Mouse (Mus musculus) left cerebral cortex, postnatal 36 days (tissue): Measurements from ENCODE around the gene Ccdc138. TPM values are rescaled to one million over a fixed set of nuclear protein-coding genes. Genes with fewer than 3 reads are reported as not detected.
"Not testable (repeated sequence)": the region's sequence is repeated elsewhere in the genome, so short reads cannot be mapped to it uniquely, and the experiment has no call there.

Source experiments
- DNase-seq, 2 experiments: peaks; one replicate each; pipeline ENCODE4 v3.0.0; 2021 to 2022; ENCODE audit warnings: low spot score in 2 of 2, mixed read lengths in 1 of 2
- intact Hi-C: fragments of 180-260 bp; cut with DNase I; formaldehyde crosslinking; loops from one replicate; pipeline ENCODE4 v1.15.1; 2025
- total RNA-seq, 2 experiments: library from RNA; stranded (reverse); gene quantifications; 2 replicates each; pipeline ENCODE4 v1.2.3; 2021

Ccdc138 gene
- total RNA-seq = 1 to 10 TPM; 3.8 to 4.3 TPM

- intact Hi-C loops = no loop called here
- peak; percentile 92 to 93 for DNase-seq
Observed at GRCm38 (mm10) chr10:58497320-58498284, at the start of gene Ccdc138. TSS of gene Ccdc138 (plus strand) at chr10:58497948.

- intact Hi-C loops = no loop called here
Observed at GRCm38 (mm10) chr10:58451575-58451974, 46.2 kb upstream of the Ccdc138 start.

GRCm38 (mm10) chr10:58452185-58452584 is 45.6 kb upstream of the Ccdc138 start:
- intact Hi-C loops = no loop called here
- no peak for DNase-seq

More at GRCm38 (mm10) chr10:58451575-58451974, 46.2 kb upstream of the Ccdc138 start:
- no peak for DNase-seq

GRCm38 (mm10) chr10:58459896-58460295 is 37.9 kb upstream of the Ccdc138 start:
- intact Hi-C loops = loop anchor here (10.0 kb wide), 1 partner anchor 185 kb away; no protein-coding TSS in a partner anchor
- DNase-seq = no peak

GRCm38 (mm10) chr10:58477086-58477755 is 20.5 kb upstream of the Ccdc138 start:
- DNase-seq = no peak
- intact Hi-C loops = no loop called here

GRCm38 (mm10) chr10:58478071-58478578 is 19.6 kb upstream of the Ccdc138 start:
- no peak for DNase-seq
- intact Hi-C loops = no loop called here

- intact Hi-C loops = no loop called here
- no peak for DNase-seq
Observed at GRCm38 (mm10) chr10:58479954-58480490, 17.7 kb upstream of the Ccdc138 start.

GRCm38 (mm10) chr10:58491031-58491430 is 6.7 kb upstream of the Ccdc138 start:
- intact Hi-C loops = no loop called here
- DNase-seq = no peak

- intact Hi-C loops = no loop called here
- DNase-seq = no peak
Observed at GRCm38 (mm10) chr10:58495637-58496036, 2.1 kb upstream of the Ccdc138 start.

- DNase-seq = no peak
- intact Hi-C loops = no loop called here
Observed at GRCm38 (mm10) chr10:58496732-58497131, 1.0 kb upstream of the Ccdc138 start.

- DNase-seq = no peak
- intact Hi-C loops = no loop called here
Observed at GRCm38 (mm10) chr10:58498516-58498915, 768 bp downstream of the Ccdc138 start.

GRCm38 (mm10) chr10:58529358-58529757 is 31.6 kb downstream of the Ccdc138 start:
- intact Hi-C loops = no loop called here
- DNase-seq = no peak

GRCm38 (mm10) chr10:58530896-58531790 is 33.4 kb downstream of the Ccdc138 start:
- no peak for DNase-seq
- intact Hi-C loops = no loop called here

GRCm38 (mm10) chr10:58532177-58532576 is 34.4 kb downstream of the Ccdc138 start:
- DNase-seq = no peak
- intact Hi-C loops = no loop called here

GRCm38 (mm10) chr10:58536276-58536675 is 38.5 kb downstream of the Ccdc138 start:
- intact Hi-C loops, DNase-seq: not testable (repeated sequence)

GRCm38 (mm10) chr10:58540613-58541012 is 42.9 kb downstream of the Ccdc138 start:
- intact Hi-C loops = no loop called here
- DNase-seq = no peak

- no peak for DNase-seq
- intact Hi-C loops = no loop called here
Observed at GRCm38 (mm10) chr10:58548739-58549138, 51.0 kb downstream of the Ccdc138 start.

GRCm38 (mm10) chr10:58554693-58555387 is 57.1 kb downstream of the Ccdc138 start:
- intact Hi-C loops = no loop called here
- no peak for DNase-seq

- DNase-seq = peak; percentile 15 to 37
- intact Hi-C loops = no loop called here
Observed at GRCm38 (mm10) chr10:58559098-58559497, 61.4 kb downstream of the Ccdc138 start.
